Mouse (Mus musculus) bone marrow, adult 2 months (tissue): ENCODE data around the gene 2610301B20Rik.

Experiments used
- CTCF ChIP-seq: fragments of 200-500 bp; IDR thresholded peaks from 2 replicates; pipeline ENCODE4 v1.5.1; 2011; ENCODE audit warnings: low read length, control low read depth; ENCODE audit not compliant: control insufficient read depth, insufficient read depth
- POLR2A ChIP-seq: fragments of 200-500 bp; IDR thresholded peaks from 2 replicates; pipeline ENCODE4 v1.6.1; 2011; ENCODE audit warnings: low read depth, mild to moderate bottlenecking, control low read depth, low read length, borderline replicate concordance; ENCODE audit not compliant: control insufficient read depth

DNA sequence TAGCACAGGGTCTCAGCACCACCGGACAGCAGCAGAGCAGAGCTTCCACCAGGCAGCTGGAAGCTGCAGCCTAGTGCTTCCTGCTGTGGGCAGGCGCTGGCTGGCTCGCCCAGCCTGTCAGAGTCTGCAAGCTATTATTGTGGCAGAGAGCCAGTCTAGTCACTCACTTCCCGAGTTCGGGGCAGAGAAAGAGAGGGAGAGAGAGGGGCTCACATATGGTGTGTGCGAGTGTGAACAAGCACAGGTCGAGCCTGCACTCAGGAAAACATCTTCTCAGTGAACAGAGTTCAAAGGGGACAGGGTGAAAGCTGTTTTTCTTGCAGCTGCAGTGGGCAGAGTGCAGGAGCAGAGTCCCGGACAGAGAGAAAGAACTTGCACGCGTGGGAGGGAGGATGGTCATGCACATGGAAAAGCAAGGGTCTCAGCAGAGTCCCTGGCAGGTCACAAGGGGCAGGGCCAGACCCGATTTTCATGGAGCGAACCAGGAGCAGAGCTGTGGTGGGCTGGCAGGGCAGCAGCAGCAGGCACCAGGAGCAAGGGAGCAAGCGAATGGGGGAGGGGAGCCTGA, 31.0 kb downstream of the 2610301B20Rik start:
- TF ChIP-seq CTCF = no peak
- no peak for TF ChIP-seq POLR2A
